Mouse (Mus musculus) c-Kit-negative CD71-positive TER-119-positive erythroid progenitor cells, embryonic 14.5 days (primary cell): Measurements from ENCODE around the gene Cbl.

Experiments
- DNase-seq: peaks from one replicate; pipeline ENCODE4 v3.0.0-alpha.2; 2013; ENCODE audit warnings: low read depth, low spot score

Gene Cbl

GRCm38 (mm10) chr9:44106182-44106581 lies 127.7 kb downstream of the Cbl start:
- DNase-seq = no peak

- no peak for DNase-seq
Observed at GRCm38 (mm10) chr9:44105781-44106180, 128.1 kb downstream of the Cbl start.

GRCm38 (mm10) chr9:44104881-44105280 lies 129.0 kb downstream of the Cbl start:
- no peak for DNase-seq

- DNase-seq = no peak
Observed at GRCm38 (mm10) chr9:44101490-44101889, 132.4 kb downstream of the Cbl start, which contains the start of gene Mfrp. Gene Mfrp (plus strand): TSS chr9:44101729.

- DNase-seq = no peak
Observed at GRCm38 (mm10) chr9:44096536-44096935, 137.3 kb downstream of the Cbl start.

- no peak for DNase-seq
Observed at GRCm38 (mm10) chr9:44095781-44096180, 138.1 kb downstream of the Cbl start.

GRCm38 (mm10) chr9:44094737-44095136 lies 139.1 kb downstream of the Cbl start:
- DNase-seq = no peak

GRCm38 (mm10) chr9:44093612-44094503 lies 140.0 kb downstream of the Cbl start:
- DNase-seq = no peak
